Mouse (Mus musculus) MEL (cell line): Measurements from ENCODE around the gene Hmgcll1. TPM values are rescaled to one million over a fixed set of nuclear protein-coding genes. Genes with fewer than 3 reads are reported as not detected.
A peak's percentile ranks its signal among the peaks of the same experiment; 100 is the strongest.

ENCODE experiments used
- DNase-seq: peaks from one replicate; pipeline ENCODE4 v3.0.0; 2011; ENCODE audit warnings: low read depth, low spot score
- H3K27ac ChIP-seq: 2 replicates; pipeline ENCODE4 v1.5.1; 2012; ENCODE audit warnings: low read depth, mild to moderate bottlenecking, control low read depth, low read length, moderate library complexity; ENCODE audit not compliant: control insufficient read depth
- H3K27me3 ChIP-seq, 2 experiments: fragments of 150-350 bp in 1 of 2; sonication (generic) in 1 of 2; 2 replicates each; pipeline ENCODE4 v1.6.1; 2012; ENCODE audit warnings: low read length in 2 of 2, mild to moderate bottlenecking in 2 of 2, improper control_type of control experiment in 1 of 2, moderate library complexity in 1 of 2; ENCODE audit not compliant: insufficient read depth in 2 of 2, control insufficient read depth in 1 of 2
- H3K36me3 ChIP-seq, 2 experiments: 2 replicates each; pipeline ENCODE4 v1.6.1; 2012 to 2014; ENCODE audit warnings: low read length in 2 of 2, improper control_type of control experiment in 1 of 2, inconsistent platforms in 1 of 2, mild to moderate bottlenecking in 1 of 2; ENCODE audit not compliant: insufficient read depth in 2 of 2, control insufficient read depth in 1 of 2
- H3K4me1 ChIP-seq, 2 experiments: fragments of 150-350 bp in 1 of 2; sonication (generic) in 1 of 2; 2 replicates each; pipeline ENCODE4 v1.6.1; 2012; ENCODE audit warnings: low read length in 2 of 2, improper control_type of control experiment in 1 of 2, mild to moderate bottlenecking in 1 of 2; ENCODE audit not compliant: insufficient read depth in 2 of 2, control insufficient read depth in 1 of 2
- H3K4me3 ChIP-seq, 2 experiments: fragments of 150-350 bp in 1 of 2; sonication (generic) in 1 of 2; 2 replicates each; pipeline ENCODE4 v1.5.1; 2012; ENCODE audit warnings: low read depth in 2 of 2, low read length in 2 of 2, mild to moderate bottlenecking in 2 of 2, moderate library complexity in 2 of 2, control low read depth in 1 of 2, improper control_type of control experiment in 1 of 2; ENCODE audit not compliant: control insufficient read depth in 1 of 2, insufficient read depth in 1 of 2
- H3K79me2 ChIP-seq: 2 replicates; pipeline ENCODE4 v1.6.1; 2012; ENCODE audit warnings: mild to moderate bottlenecking, low read length, moderate library complexity; ENCODE audit not compliant: control insufficient read depth, poor library complexity, insufficient read depth
- H3K9ac ChIP-seq: 2 replicates; pipeline ENCODE4 v1.6.1; 2012; ENCODE audit warnings: low read depth, mild to moderate bottlenecking, control low read depth, low read length, moderate library complexity; ENCODE audit not compliant: control insufficient read depth, poor library complexity, severe bottlenecking
- H3K9me3 ChIP-seq: fragments of 150-350 bp; sonication (generic); replicated peaks from 2 replicates; pipeline ENCODE4 v1.6.1; 2012; ENCODE audit warnings: mild to moderate bottlenecking, low read length, improper control_type of control experiment, moderate library complexity; ENCODE audit not compliant: insufficient read depth
- CHD2 ChIP-seq: IDR thresholded peaks from 2 replicates; pipeline ENCODE4 v1.6.1; 2011; ENCODE audit warnings: low read length, improper control_type of control experiment
- EP300 ChIP-seq, 2 experiments: IDR thresholded peaks; 2 replicates each; pipeline ENCODE4 v1.6.1; 2011; ENCODE audit warnings: improper control_type of control experiment in 2 of 2, low read length in 2 of 2, low read depth in 1 of 2, mild to moderate bottlenecking in 1 of 2
- ETS1 ChIP-seq: IDR thresholded peaks from 2 replicates; pipeline ENCODE4 v1.6.1; 2012; ENCODE audit warnings: low read depth, mild to moderate bottlenecking, inconsistent platforms, low read length, improper control_type of control experiment, moderate library complexity
- GATA1 ChIP-seq: IDR thresholded peaks from 2 replicates; pipeline ENCODE4 v1.6.1; 2011; ENCODE audit warnings: low read depth, low read length, improper control_type of control experiment
- HCFC1 ChIP-seq: IDR thresholded peaks from 2 replicates; pipeline ENCODE4 v1.6.1; 2012; ENCODE audit warnings: low read depth, mild to moderate bottlenecking, inconsistent platforms, low read length, improper control_type of control experiment, moderate library complexity
- KAT2A ChIP-seq: conservative IDR thresholded peaks from 2 replicates; pipeline ENCODE4 v1.6.1; 2012; ENCODE audit warnings: low read depth, low read length, improper control_type of control experiment, inconsistent platforms
- MAZ ChIP-seq: IDR thresholded peaks from 2 replicates; pipeline ENCODE4 v1.6.1; 2012; ENCODE audit warnings: low read depth, mild to moderate bottlenecking, inconsistent platforms, low read length, improper control_type of control experiment
- MEF2A ChIP-seq: IDR thresholded peaks from 2 replicates; pipeline ENCODE4 v1.6.1; 2014; ENCODE audit warnings: low read depth, mild to moderate bottlenecking, inconsistent platforms, low read length, improper control_type of control experiment; ENCODE audit not compliant: poor library complexity, insufficient replicate concordance, severe bottlenecking; ENCODE audit errors: extremely low read depth
- MYB ChIP-seq: IDR thresholded peaks from 2 replicates; pipeline ENCODE4 v1.6.1; 2011; ENCODE audit warnings: mild to moderate bottlenecking, low read depth, low read length, improper control_type of control experiment
- MYC ChIP-seq: IDR thresholded peaks from 2 replicates; pipeline ENCODE4 v1.6.1; 2011; ENCODE audit warnings: low read depth, mild to moderate bottlenecking, low read length, improper control_type of control experiment, moderate library complexity
- NELFE ChIP-seq: IDR thresholded peaks from 2 replicates; pipeline ENCODE4 v1.6.1; 2011; ENCODE audit warnings: low read depth, low read length, improper control_type of control experiment
- NRF1 ChIP-seq: IDR thresholded peaks from 2 replicates; pipeline ENCODE4 v1.6.1; 2014; ENCODE audit warnings: low read depth, mild to moderate bottlenecking, inconsistent platforms, low read length, improper control_type of control experiment, moderate library complexity; ENCODE audit not compliant: poor library complexity, insufficient read depth, severe bottlenecking
- POLR2A ChIP-seq, 2 experiments: IDR thresholded peaks; 2 replicates each; pipeline ENCODE4 v1.6.1; 2011 to 2012; ENCODE audit warnings: low read length in 2 of 2, mild to moderate bottlenecking in 2 of 2, control low read depth in 1 of 2, improper control_type of control experiment in 1 of 2, low read depth in 1 of 2, moderate library complexity in 1 of 2; ENCODE audit not compliant: control insufficient read depth in 1 of 2, insufficient read depth in 1 of 2, poor library complexity in 1 of 2
- POLR2AphosphoS2 ChIP-seq: IDR thresholded peaks from 2 replicates; pipeline ENCODE4 v1.6.1; 2011; ENCODE audit warnings: low read length, improper control_type of control experiment
- POLR2AphosphoS5 ChIP-seq: IDR thresholded peaks from 2 replicates; pipeline ENCODE4 v1.6.1; 2012; ENCODE audit warnings: low read depth, borderline replicate concordance, mild to moderate bottlenecking, inconsistent platforms, low read length, moderate library complexity, mixed read lengths
- RCOR1 ChIP-seq: IDR thresholded peaks from 2 replicates; pipeline ENCODE4 v1.6.1; 2012; ENCODE audit warnings: low read depth, mild to moderate bottlenecking, inconsistent platforms, low read length, improper control_type of control experiment
- SIN3A ChIP-seq: IDR thresholded peaks from 2 replicates; pipeline ENCODE4 v1.6.1; 2012; ENCODE audit warnings: low read length, improper control_type of control experiment, inconsistent platforms
- TAL1 ChIP-seq: IDR thresholded peaks from 2 replicates; pipeline ENCODE4 v1.6.1; 2012; ENCODE audit warnings: mild to moderate bottlenecking, inconsistent platforms, low read length, moderate library complexity, mixed read lengths
- TCF12 ChIP-seq: IDR thresholded peaks from 2 replicates; pipeline ENCODE4 v1.6.1; 2014; ENCODE audit warnings: low read depth, mild to moderate bottlenecking, inconsistent platforms, low read length, improper control_type of control experiment, moderate library complexity
- ZKSCAN1 ChIP-seq: IDR thresholded peaks from 2 replicates; pipeline ENCODE4 v1.6.1; 2012; ENCODE audit warnings: low read depth, mild to moderate bottlenecking, inconsistent platforms, low read length, improper control_type of control experiment, moderate library complexity
- ZNF384 ChIP-seq: IDR thresholded peaks from 2 replicates; pipeline ENCODE4 v1.6.1; 2012; ENCODE audit warnings: low read depth, mild to moderate bottlenecking, inconsistent platforms, low read length, improper control_type of control experiment
- polyA plus RNA-seq, 2 experiments: library from polyadenylated mRNA; stranded (reverse) in 1 of 2; unstranded in 1 of 2; fragments of >175 nt in 1 of 2; fragments of >200 nt in 1 of 2; gene quantifications; 2 replicates each; pipeline versions ENCODE4 v1.2.1 to v1.2.4; 2012; ENCODE audit warnings: low replicate concordance in 2 of 2, low read depth in 1 of 2; ENCODE audit not compliant: insufficient read length in 2 of 2, insufficient read depth in 1 of 2, missing spikeins in 1 of 2
- total RNA-seq: library from RNA; depleted of rRNA; stranded (reverse); fragments of 300-350 nt; gene quantifications from 2 replicates; pipeline ENCODE4 v1.2.3, GENCODE M21; 2012; rRNA removed

The Hmgcll1 gene
- not detected in 2 replicates for total RNA-seq
- polyA plus RNA-seq: not detected

GRCm38 (mm10) chr9:76014631-76015531 lies at the start of gene Hmgcll1:
Gene Hmgcll1 (plus strand): TSS chr9:76014855.
- H3K36me3 ChIP-seq: no peaks in the 10 kb centered on the region
- no peak within 1 kb of the TSS for H3K4me3 ChIP-seq
- DNase-seq: no peak
- no peak within 1 kb of the TSS for H3K27ac ChIP-seq
- TF ChIP-seq NRF1 (no peak), NELFE (no peak), POLR2AphosphoS5 (no peak), MYC (no peak), POLR2A (IDR thresholded peaks at IDR 0.05; ENCODE audit: control insufficient read depth in 1 of 2, insufficient read depth in 1 of 2, low read depth in 1 of 2, low read length in 2 of 2, poor library complexity in 1 of 2) (no peak), SIN3A (no peak), POLR2AphosphoS2 (no peak), MAZ (no peak), KAT2A (no peak), CHD2 (no peak)
- H3K4me1 ChIP-seq: no peaks in the 10 kb centered on the region
- H3K9ac ChIP-seq: no peak within 1 kb of the TSS
- H3K9me3 ChIP-seq: no peaks in the 10 kb centered on the region
- no peaks in the 10 kb centered on the region; a peak in 1 of 4 replicates for H3K27me3 ChIP-seq
- H3K79me2 ChIP-seq: no peaks in the 10 kb centered on the region

- Histone ChIP-seq H3K9ac (no peak overlapping the region), H3K36me3 (peaks cover 0 to 23% of the 10 kb centered on the region in 2 experiments; a peak in 2 of 4 replicates), H3K4me1 (peaks cover 9 to 13% of the 10 kb centered on the region in 2 experiments), H3K79me2 (no peaks in the 10 kb centered on the region), H3K27me3 (no peaks in the 10 kb centered on the region), H3K9me3 (no peaks in the 10 kb centered on the region), H3K4me3 (no peak overlapping the region)
- peak; percentile 37; the same call in 1 of the 2 replicates for TF ChIP-seq ZNF384
- TF ChIP-seq HCFC1: no peak
- TF ChIP-seq MEF2A: peak; percentile 89; the same call in 1 of the 2 replicates
- TF ChIP-seq GATA1: peak; percentile 95
- peak; percentile 62; the same call in 1 of the 2 replicates for TF ChIP-seq SIN3A
- TF ChIP-seq TCF12: peak; percentile 94
- peak; percentile 87 for TF ChIP-seq TAL1
- TF ChIP-seq RCOR1: peak; percentile 83
- TF ChIP-seq ZKSCAN1: no peak
- TF ChIP-seq MYB: no peak
- no peak for TF ChIP-seq POLR2A (IDR thresholded peaks at IDR 0.05; ENCODE audit: control insufficient read depth in 1 of 2, insufficient read depth in 1 of 2, low read depth in 1 of 2, low read length in 2 of 2, poor library complexity in 1 of 2)
- peak; percentile 93 to 95 for TF ChIP-seq EP300 (IDR thresholded peaks at IDR 0.05; ENCODE audit: low read depth in 1 of 2, low read length in 2 of 2)
- no peak for TF ChIP-seq MAZ
- TF ChIP-seq ETS1: peak; percentile 83
- TF ChIP-seq, all 39 proteins: peak for 9
- no peak overlapping the region for H3K27ac ChIP-seq
- DNase-seq: peak; percentile 72
Measured at GRCm38 (mm10) chr9:75980097-75980496, 34.6 kb upstream of the Hmgcll1 start.
